Mouse (Mus musculus) stomach, embryonic 15.5 days (tissue): ENCODE data around the gene B430306N03Rik. TPM values are rescaled to one million over a fixed set of nuclear protein-coding genes. Genes with fewer than 3 reads are reported as not detected.
"Not testable (repeated sequence)": the region's sequence is repeated elsewhere in the genome, so short reads cannot be mapped to it uniquely, and the experiment has no call there.

Experiments used
- ATAC-seq: fragments of 200-750 bp; cut with Nextera tagmentation; 2 replicates; pipeline ENCODE4 v1.8.0; 2017; ENCODE audit warnings: low read depth, moderate number of reproducible peaks, moderate TSS enrichment; ENCODE audit not compliant: insufficient read depth, low FRiP score
- H3K27ac ChIP-seq: fragments of 300-500 bp; sonication (generic); 2 replicates; pipeline ENCODE4 v1.5.1; 2015; ENCODE audit warnings: mild to moderate bottlenecking, inconsistent platforms
- H3K27me3 ChIP-seq: fragments of 300-500 bp; sonication (generic); replicated peaks from 2 replicates; pipeline ENCODE4 v1.6.1; 2015; ENCODE audit warnings: inconsistent platforms
- H3K36me3 ChIP-seq: fragments of 300-500 bp; sonication (generic); 2 replicates; pipeline ENCODE4 v1.6.1; 2015; ENCODE audit warnings: inconsistent platforms
- H3K4me1 ChIP-seq: fragments of 300-500 bp; sonication (generic); 2 replicates; pipeline ENCODE4 v1.6.1; 2015; ENCODE audit warnings: inconsistent platforms
- H3K4me2 ChIP-seq: fragments of 300-500 bp; sonication (generic); 2 replicates; pipeline ENCODE4 v1.6.1; 2015; ENCODE audit warnings: mild to moderate bottlenecking, inconsistent platforms
- H3K4me3 ChIP-seq: fragments of 300-500 bp; sonication (generic); replicated peaks from 2 replicates; pipeline ENCODE4 v1.5.1; 2015; ENCODE audit warnings: inconsistent platforms
- H3K9ac ChIP-seq: fragments of 300-500 bp; sonication (generic); 2 replicates; pipeline ENCODE4 v1.6.1; 2015; ENCODE audit warnings: inconsistent platforms
- H3K9me3 ChIP-seq: fragments of 300-500 bp; sonication (generic); 2 replicates; pipeline ENCODE4 v1.6.1; 2016; ENCODE audit warnings: inconsistent platforms
- WGBS: fragments of 180-500 bp; shearing (Covaris S2); methylation state at CpG from one replicate; pipeline ENCODE4 v1.1.7; 2015; 5-methylcytosine and 5-hydroxymethylcytosine counted together
- polyA plus RNA-seq: library from polyadenylated mRNA; unstranded; fragments of >200 nt; fragmentation: Nextera tagmentation; extraction: Ambion mirVana; gene quantifications from 2 replicates; pipeline ENCODE4 v1.2.1, GENCODE M21; 2015

B430306N03Rik gene
- polyA plus RNA-seq, 1 experiment from 2014 or later: 0.99 TPM

DNA sequence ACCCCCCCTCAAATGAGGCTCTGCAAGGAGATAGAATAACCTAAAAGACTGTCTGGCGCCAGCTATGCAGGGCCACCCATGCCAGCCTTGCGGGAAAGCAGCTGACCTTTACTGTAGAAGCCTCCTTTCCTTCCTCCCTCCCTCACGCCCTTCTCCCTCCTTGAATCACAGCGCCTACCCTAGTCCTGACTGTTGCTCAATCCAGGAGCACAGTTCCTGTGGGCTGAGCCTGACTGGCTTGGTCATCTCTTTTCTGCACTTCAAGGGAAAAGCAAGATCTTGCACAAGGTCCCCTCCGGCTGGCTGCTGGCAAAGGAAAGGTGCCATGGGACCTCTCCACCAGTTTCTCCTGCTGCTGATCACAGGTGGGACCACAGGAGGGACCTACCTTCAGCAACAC is 30.3 kb downstream of the B430306N03Rik start, which contains the start of gene Trem2:
Gene Trem2 (plus strand): TSS at position 171 of the 400 bp plus-strand sequence.
- Histone ChIP-seq H3K9ac (no peak within 1 kb of the TSS), H3K4me2 (no peak within 1 kb of the TSS), H3K27me3 (no peaks in the 10 kb centered on the region), H3K27ac (no peak within 1 kb of the TSS), H3K36me3 (no peaks in the 10 kb centered on the region), H3K9me3 (no peaks in the 10 kb centered on the region), H3K4me3 (no peak within 1 kb of the TSS), H3K4me1 (no peaks in the 10 kb centered on the region)
- WGBS: 71% methylated on average over 5 of the region's 5 CpGs
- no peak for ATAC-seq

- Histone ChIP-seq H3K4me1 (no peaks in the 10 kb centered on the region), H3K27me3 (no peaks in the 10 kb centered on the region), H3K36me3 (no peaks in the 10 kb centered on the region), H3K4me3 (no peak overlapping the region), H3K4me2 (no peak overlapping the region), H3K27ac (no peak overlapping the region), H3K9ac (no peak overlapping the region), H3K9me3 (no peaks in the 10 kb centered on the region)
- no peak for ATAC-seq
- 58% methylated on average over 4 of the region's 4 CpGs for WGBS
Observed at GRCm38 (mm10) chr17:48346834-48347233, 30.9 kb downstream of the B430306N03Rik start.

- 75% methylated on average over 2 of the region's 2 CpGs for WGBS
- no peak overlapping the region for H3K4me2 ChIP-seq
- H3K4me3 ChIP-seq: no peak overlapping the region
Observed at GRCm38 (mm10) chr17:48347287-48347686, 31.3 kb downstream of the B430306N03Rik start.

GRCm38 (mm10) chr17:48350681-48351193 is 34.8 kb downstream of the B430306N03Rik start:
- H3K4me1 ChIP-seq: no peaks in the 10 kb centered on the region
- H3K9ac ChIP-seq: no peak overlapping the region
- H3K27ac ChIP-seq: no peak overlapping the region
- no peaks in the 10 kb centered on the region for H3K27me3 ChIP-seq
- no peaks in the 10 kb centered on the region for H3K9me3 ChIP-seq
- WGBS: 75% methylated on average over 5 of the region's 5 CpGs
- no peak overlapping the region for H3K4me3 ChIP-seq
- no peak for ATAC-seq
- no peaks in the 10 kb centered on the region for H3K36me3 ChIP-seq
- H3K4me2 ChIP-seq: no peak overlapping the region

More at GRCm38 (mm10) chr17:48347287-48347686, 31.3 kb downstream of the B430306N03Rik start:
- ATAC-seq: no peak
- no peak overlapping the region for H3K9ac ChIP-seq
- no peaks in the 10 kb centered on the region for H3K4me1 ChIP-seq
- H3K36me3 ChIP-seq: no peaks in the 10 kb centered on the region
- no peak overlapping the region for H3K27ac ChIP-seq
- H3K27me3 ChIP-seq: no peaks in the 10 kb centered on the region
- no peaks in the 10 kb centered on the region for H3K9me3 ChIP-seq

GRCm38 (mm10) chr17:48352976-48353375 is 37.0 kb downstream of the B430306N03Rik start:
- H3K27ac ChIP-seq, H3K4me2 ChIP-seq, H3K36me3 ChIP-seq, H3K4me1 ChIP-seq, H3K27me3 ChIP-seq, H3K9me3 ChIP-seq, H3K4me3 ChIP-seq, H3K9ac ChIP-seq, ATAC-seq: not testable (repeated sequence)
- 84% methylated on average over 7 of the region's 7 CpGs for WGBS

GRCm38 (mm10) chr17:48355822-48356221 is 39.9 kb downstream of the B430306N03Rik start:
- WGBS: 92% methylated on average over 3 of the region's 3 CpGs
- no peaks in the 10 kb centered on the region for H3K27me3 ChIP-seq
- ATAC-seq: no peak
- H3K36me3 ChIP-seq: no peaks in the 10 kb centered on the region
- H3K9me3 ChIP-seq: no peaks in the 10 kb centered on the region
- H3K4me1 ChIP-seq: no peaks in the 10 kb centered on the region
- no peak overlapping the region for H3K4me2 ChIP-seq
- H3K9ac ChIP-seq: no peak overlapping the region
- no peak overlapping the region for H3K27ac ChIP-seq
- H3K4me3 ChIP-seq: no peak overlapping the region

- ATAC-seq: no peak
- Histone ChIP-seq H3K4me1 (no peaks in the 10 kb centered on the region), H3K27me3 (no peaks in the 10 kb centered on the region), H3K9me3 (no peaks in the 10 kb centered on the region), H3K4me2 (no peak overlapping the region), H3K27ac (no peak overlapping the region), H3K36me3 (no peaks in the 10 kb centered on the region), H3K9ac (no peak overlapping the region), H3K4me3 (no peak overlapping the region)
- WGBS: 53% methylated on average over 2 of the region's 2 CpGs
Observed at GRCm38 (mm10) chr17:48357892-48358291, 42.0 kb downstream of the B430306N03Rik start.

GRCm38 (mm10) chr17:48359616-48360015 is 43.7 kb downstream of the B430306N03Rik start, which contains the start of gene Treml1:
Gene Treml1, plus strand, starts transcription at chr17:48359916.
- H3K4me3 ChIP-seq: no peak within 1 kb of the TSS
- H3K27me3 ChIP-seq: no peaks in the 10 kb centered on the region
- no peak within 1 kb of the TSS for H3K9ac ChIP-seq
- H3K9me3 ChIP-seq: no peaks in the 10 kb centered on the region
- ATAC-seq: no peak
- H3K27ac ChIP-seq: no peak within 1 kb of the TSS
- H3K4me2 ChIP-seq: no peak within 1 kb of the TSS
- no peaks in the 10 kb centered on the region for H3K4me1 ChIP-seq
- no peaks in the 10 kb centered on the region for H3K36me3 ChIP-seq
- WGBS: 64% methylated on average over 7 of the region's 7 CpGs

DNA sequence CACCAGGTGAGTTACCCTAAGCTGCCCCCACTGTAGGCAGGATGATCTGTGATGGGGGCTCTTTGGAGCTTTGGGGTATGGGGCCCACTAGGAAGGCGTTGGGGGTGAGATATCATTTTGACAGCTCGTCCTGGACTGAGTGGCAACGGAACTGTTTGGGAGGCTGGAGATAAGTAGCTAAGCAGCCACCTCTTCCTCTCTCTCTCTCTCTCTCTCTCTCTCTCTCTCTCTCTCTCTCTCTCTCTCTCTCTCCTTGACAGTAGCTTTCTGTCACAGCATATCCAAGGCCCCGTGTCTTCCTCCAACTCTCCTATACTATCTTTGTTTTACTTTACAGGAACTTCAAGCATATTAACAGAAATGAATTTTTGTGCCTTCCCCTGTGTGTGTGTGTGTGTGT is 44.5 kb downstream of the B430306N03Rik start:
- Histone ChIP-seq H3K9me3 (no peaks in the 10 kb centered on the region), H3K27me3 (no peaks in the 10 kb centered on the region), H3K36me3 (no peaks in the 10 kb centered on the region), H3K4me2 (no peak overlapping the region), H3K27ac (no peak overlapping the region), H3K9ac (no peak overlapping the region), H3K4me1 (no peaks in the 10 kb centered on the region), H3K4me3 (no peak overlapping the region)
- no peak for ATAC-seq
- 64% methylated on average over 4 of the region's 4 CpGs for WGBS

GRCm38 (mm10) chr17:48362346-48362745 is 46.4 kb downstream of the B430306N03Rik start:
- Histone ChIP-seq H3K4me2 (no peak overlapping the region), H3K9ac (no peak overlapping the region), H3K4me3 (no peak overlapping the region), H3K4me1 (no peaks in the 10 kb centered on the region), H3K27me3 (no peaks in the 10 kb centered on the region), H3K9me3 (no peaks in the 10 kb centered on the region), H3K27ac (no peak overlapping the region), H3K36me3 (no peaks in the 10 kb centered on the region)
- WGBS: 46% methylated on average over 3 of the region's 3 CpGs
- no peak for ATAC-seq

- no peak overlapping the region for H3K27ac ChIP-seq
- H3K27me3 ChIP-seq: no peaks in the 10 kb centered on the region
- no peaks in the 10 kb centered on the region for H3K36me3 ChIP-seq
- ATAC-seq: no peak
- no peaks in the 10 kb centered on the region for H3K4me1 ChIP-seq
- no peaks in the 10 kb centered on the region for H3K9me3 ChIP-seq
- H3K9ac ChIP-seq: no peak overlapping the region
- H3K4me3 ChIP-seq: no peak overlapping the region
- WGBS: 78% methylated on average over 8 of the region's 8 CpGs
- no peak overlapping the region for H3K4me2 ChIP-seq
Observed at GRCm38 (mm10) chr17:48362966-48363365, 47.0 kb downstream of the B430306N03Rik start.

DNA sequence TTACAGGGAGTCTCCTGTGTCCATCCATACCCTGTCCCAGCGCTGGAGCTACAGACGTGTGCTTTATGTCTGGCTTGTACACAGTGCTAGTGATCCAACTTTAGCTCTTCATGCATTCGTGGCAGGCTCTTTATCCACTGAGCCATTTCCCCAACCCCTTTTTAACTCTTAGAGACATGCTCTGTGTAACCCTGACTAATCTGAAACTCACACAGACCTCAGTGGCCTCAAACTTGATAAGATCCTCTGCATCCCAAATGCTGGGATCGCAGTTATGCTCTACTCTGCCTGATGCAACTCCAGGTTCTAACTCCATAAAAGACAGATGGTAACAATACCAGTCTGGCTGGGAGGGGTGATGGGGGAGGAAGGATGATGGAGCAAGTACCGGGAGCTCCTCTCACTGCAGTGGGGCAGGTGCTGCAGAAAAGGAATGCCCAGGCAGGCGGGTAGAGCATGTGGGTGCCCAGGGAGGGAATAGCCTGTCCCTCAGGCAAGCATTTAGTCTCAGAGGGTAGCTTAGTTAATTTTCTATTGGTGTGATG is 47.6 kb downstream of the B430306N03Rik start:
- no peak overlapping the region for H3K4me2 ChIP-seq
- H3K36me3 ChIP-seq: no peaks in the 10 kb centered on the region
- 64% methylated on average over 6 of the region's 6 CpGs for WGBS
- no peak overlapping the region for H3K9ac ChIP-seq
- no peak overlapping the region for H3K4me3 ChIP-seq
- H3K27ac ChIP-seq: no peak overlapping the region
- H3K4me1 ChIP-seq: no peaks in the 10 kb centered on the region
- no peaks in the 10 kb centered on the region for H3K27me3 ChIP-seq
- ATAC-seq: no peak
- no peaks in the 10 kb centered on the region for H3K9me3 ChIP-seq
